Mouse (Mus musculus) cerebellum, adult 11-12 months (tissue): ENCODE data around the gene Nfe2l1.
"Not testable (repeated sequence)": the region's sequence is repeated elsewhere in the genome, so short reads cannot be mapped to it uniquely, and the experiment has no call there.

Experiments
- DNase-seq: peaks from one replicate; pipeline ENCODE4 v3.0.0; 2022

Nfe2l1 gene

GRCm38 (mm10) chr11:96816979-96817378 lies 12.8 kb downstream of the Nfe2l1 start:
- DNase-seq = no peak

- DNase-seq = no peak
These were observed 13.3 kb downstream of the Nfe2l1 start for GRCm38 (mm10) chr11:96816494-96816893.

- no peak for DNase-seq
These were observed 13.9 kb downstream of the Nfe2l1 start for GRCm38 (mm10) chr11:96815895-96816294.

- no peak for DNase-seq
These were observed 15.3 kb downstream of the Nfe2l1 start for GRCm38 (mm10) chr11:96814443-96814842.

- DNase-seq = no peak
These were observed 15.8 kb downstream of the Nfe2l1 start for GRCm38 (mm10) chr11:96813920-96814319.

DNA sequence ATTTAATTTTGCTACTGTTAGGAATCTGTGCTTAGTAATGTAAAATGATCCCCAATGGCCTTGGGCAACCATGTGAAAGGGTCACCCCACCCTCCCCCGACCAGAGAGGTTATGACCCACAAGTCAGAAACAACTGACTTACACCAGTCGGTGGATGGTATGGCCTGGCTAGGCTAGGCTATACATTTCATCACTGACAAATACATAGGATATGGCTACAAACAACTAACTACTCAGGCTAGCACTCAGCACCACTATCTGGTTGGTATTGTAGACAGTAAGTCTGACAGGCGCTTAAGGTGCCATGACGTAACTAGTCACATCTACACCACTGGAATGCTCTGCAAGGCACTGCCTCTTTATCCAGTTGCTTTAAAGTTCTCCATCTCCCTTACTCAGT lies 16.3 kb downstream of the Nfe2l1 start:
- DNase-seq = no peak

DNA sequence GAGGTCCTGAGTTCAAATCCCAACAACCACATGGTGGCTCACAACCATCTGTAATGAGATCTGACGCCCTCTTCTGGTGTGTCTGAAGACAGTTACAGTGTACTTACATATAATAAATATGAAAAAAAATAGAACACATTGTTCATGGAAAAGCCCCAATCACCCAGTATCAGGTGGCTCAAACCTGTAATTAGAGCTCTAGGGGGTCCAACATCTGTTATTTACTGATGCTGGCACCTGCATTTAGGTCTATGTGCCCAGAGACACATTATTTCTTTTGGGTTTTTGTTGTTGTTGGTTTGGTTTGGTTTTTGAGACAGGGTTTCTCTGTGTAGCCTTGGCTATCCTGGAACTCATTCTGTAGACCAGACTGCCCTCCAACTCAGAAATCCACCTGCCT lies 18.6 kb downstream of the Nfe2l1 start:
- not testable (repeated sequence) for DNase-seq

- DNase-seq = peak; percentile 62
These were observed 20.1 kb downstream of the Nfe2l1 start for GRCm38 (mm10) chr11:96809562-96810235.

DNA sequence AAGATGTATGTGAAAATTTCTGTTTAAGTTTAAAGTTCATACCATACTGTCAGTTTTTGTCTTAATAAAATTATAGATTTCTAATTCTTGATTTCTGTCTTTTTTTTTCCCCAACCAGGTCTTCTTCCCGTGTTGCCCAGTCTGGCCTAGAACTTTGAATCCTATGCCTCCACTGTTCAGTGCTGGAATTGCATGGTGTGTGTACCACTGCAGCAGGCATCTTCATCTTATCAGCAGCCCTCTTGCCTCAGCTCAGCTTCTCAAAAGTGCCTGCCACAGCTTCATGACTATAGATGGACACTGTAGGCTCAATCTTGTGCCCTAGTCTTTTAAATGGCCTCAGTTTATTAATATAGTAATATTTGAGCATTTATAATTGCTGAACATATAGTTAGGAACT lies 21.7 kb downstream of the Nfe2l1 start:
- DNase-seq = no peak

- no peak for DNase-seq
These were observed 24.2 kb downstream of the Nfe2l1 start for GRCm38 (mm10) chr11:96805606-96806005.

DNA sequence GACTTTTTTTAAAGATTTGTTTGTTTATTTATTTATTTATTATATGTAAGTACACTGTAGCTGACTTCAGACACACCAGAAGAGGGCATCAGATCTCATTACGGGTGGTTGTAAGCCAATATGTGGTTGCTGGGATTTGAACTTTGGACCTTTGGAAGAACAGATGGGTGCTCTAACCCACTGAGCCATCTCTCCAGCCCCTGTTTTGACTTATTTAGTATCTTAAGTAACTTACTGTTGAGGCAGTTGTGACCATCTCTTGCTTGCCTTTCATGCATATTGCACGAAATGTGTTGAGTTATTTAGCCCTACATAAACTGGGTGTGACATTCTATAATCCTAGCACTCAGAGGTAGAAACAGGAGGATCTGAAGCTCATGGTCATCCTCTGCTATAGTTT lies 30.3 kb downstream of the Nfe2l1 start:
- DNase-seq = no peak

DNA sequence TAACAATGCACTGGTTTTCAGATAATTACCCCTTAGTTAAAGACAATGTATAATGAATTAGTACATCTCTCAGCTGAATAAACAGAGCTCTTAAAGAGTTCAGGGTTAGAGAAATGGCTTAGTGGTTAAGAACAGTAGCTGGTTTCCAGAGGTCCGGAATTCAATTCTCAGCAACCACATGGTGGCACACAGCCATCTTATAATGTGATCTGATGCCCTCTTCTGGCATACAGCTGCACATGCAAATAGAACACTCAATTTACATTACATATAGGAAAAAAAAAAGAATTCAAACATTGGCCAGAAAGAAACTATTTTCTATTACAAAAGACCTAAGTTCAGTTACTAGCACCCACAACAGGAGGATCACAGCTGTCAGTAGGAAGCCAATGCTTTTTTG lies 33.2 kb downstream of the Nfe2l1 start:
- DNase-seq = no peak

DNA sequence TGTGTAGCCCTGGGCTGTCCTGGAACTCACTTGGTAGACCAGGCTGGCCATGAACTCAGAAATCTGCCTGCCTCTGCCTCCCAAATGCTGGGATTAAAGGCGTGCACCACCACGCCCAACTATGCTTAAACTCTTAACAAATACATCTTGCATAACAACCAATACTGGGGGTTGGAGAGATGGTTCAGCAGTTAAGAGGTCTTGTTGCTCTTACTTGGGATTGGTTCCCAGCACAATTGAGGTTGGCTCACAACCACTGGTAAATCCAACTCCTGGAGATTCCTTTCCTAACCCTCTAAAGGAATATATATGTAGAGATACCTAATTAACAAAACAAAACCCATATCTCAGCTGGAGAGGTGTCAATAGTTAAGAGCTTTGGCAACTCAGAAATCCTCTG lies 33.7 kb downstream of the Nfe2l1 start:
- DNase-seq = no peak

- DNase-seq = no peak
These were observed 34.3 kb downstream of the Nfe2l1 start for GRCm38 (mm10) chr11:96795491-96795890.

DNA sequence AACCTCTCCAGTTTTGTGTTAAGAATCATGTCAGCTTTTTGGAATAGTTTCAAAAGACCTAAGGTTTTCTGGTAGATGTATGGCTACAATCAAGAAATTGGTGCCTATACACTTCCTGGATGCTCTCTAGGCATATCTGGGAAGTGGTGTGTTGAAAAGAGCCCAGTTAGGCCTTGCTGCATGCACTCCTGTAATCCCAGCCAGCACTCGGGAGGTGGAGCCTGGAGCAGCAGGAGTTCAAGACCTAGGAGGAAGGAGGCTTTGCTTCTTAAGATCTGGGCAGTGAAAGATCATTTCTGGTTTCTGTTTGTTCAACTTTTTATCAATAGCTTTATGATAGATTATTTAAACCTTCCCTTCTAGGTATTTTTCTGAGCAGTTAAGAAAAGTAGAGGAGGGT lies 39.1 kb downstream of the Nfe2l1 start:
- no peak for DNase-seq

GRCm38 (mm10) chr11:96789990-96790389 lies 39.8 kb downstream of the Nfe2l1 start:
- DNase-seq = no peak

- peak; percentile 87 for DNase-seq
These were observed 40.6 kb downstream of the Nfe2l1 start, which contains the start of gene Cbx1 for GRCm38 (mm10) chr11:96788871-96789795. Gene Cbx1, plus strand, starts transcription at chr11:96789127.

DNA sequence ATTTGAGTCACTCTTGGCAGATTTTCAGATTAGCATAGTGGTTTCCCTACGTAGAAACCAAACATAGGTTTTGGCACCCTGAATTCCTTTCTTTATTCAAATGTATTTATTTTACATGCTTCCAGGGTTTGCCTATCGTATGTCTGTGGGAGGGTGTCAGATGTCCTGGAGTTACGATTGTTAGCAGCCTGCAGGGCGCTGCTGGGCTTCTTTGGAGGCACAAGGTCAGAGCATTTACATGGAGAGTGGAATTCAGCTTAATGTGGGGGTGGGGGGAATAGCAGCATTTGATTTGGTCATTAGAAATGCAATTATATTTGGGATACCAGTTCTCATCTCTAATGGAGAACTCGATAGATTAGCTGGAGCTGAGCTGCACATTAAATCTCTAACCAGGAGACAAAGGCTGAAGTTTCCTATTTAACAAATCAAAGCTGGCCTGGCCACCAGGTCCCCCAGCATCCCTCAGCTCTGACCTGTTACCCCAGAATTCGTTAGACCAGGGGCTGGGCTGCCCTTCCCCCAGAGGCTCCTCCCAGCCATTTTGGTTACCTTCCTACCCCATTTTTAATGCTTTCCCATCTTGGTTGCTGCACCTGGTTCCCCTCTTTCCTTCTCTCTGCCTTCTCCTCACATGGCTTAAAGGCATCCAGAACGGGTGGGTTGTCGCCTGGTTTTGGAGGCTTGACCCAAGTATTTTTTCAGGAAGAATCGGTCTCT lies 42.9 kb downstream of the Nfe2l1 start:
- no peak for DNase-seq

DNA sequence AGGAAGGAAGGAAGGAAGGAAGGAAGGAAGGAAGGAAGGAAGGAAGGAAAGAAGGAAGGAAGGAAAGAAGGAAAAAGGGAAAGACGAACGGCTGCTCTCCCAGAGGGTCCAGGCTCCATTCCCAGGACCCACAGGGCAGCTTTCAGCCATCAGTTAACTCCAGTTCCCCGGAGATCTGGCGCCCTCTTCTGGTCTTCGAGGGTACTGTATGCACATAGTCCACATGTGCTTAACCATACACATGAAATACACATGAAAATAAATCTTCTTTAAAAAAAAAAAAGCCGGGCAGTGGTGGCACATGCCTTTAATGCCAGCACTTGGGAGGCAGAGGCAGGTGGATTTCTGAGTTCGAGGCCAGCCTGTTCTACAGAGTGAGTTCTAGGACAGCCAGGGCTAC lies 44.9 kb downstream of the Nfe2l1 start:
- DNase-seq = not testable (repeated sequence)

DNA sequence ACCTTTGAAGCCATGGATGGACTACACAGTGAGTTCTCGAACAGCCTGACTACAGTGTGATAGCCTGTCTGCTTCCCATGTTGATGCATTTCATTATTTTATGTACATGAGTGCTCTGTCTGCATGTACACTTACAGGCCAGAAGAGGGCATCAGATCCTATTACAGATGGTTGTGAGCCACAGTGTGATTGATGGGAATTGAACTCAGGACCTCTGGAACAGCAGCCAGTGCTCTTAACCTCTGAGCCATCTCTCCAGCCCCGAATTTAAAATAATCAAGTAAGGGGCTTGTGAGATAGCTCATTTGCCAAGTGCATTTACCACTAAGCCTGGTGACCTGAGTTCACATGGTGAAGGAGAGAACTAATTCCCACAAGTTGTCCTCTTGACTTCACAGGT lies 48.3 kb downstream of the Nfe2l1 start:
- DNase-seq = no peak

DNA sequence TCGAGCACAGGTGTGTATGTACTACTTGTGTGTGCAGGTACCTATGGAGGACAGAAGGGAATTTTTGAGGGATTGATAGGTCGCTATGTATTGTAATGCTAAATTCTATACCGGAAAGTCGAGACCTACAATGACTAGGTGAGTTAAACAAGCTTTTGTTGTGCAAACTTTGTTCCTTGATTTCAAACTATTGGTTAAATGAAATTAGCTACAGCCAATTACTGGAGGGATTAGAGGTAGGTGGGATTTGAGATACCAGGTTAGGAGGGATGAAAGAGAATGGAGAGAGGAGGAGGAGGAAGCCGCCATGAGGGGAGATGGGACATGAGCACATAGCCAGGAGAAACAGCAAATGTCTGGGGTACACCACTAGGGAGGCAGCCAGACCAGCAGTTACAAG lies 49.5 kb downstream of the Nfe2l1 start:
- DNase-seq = no peak

DNA sequence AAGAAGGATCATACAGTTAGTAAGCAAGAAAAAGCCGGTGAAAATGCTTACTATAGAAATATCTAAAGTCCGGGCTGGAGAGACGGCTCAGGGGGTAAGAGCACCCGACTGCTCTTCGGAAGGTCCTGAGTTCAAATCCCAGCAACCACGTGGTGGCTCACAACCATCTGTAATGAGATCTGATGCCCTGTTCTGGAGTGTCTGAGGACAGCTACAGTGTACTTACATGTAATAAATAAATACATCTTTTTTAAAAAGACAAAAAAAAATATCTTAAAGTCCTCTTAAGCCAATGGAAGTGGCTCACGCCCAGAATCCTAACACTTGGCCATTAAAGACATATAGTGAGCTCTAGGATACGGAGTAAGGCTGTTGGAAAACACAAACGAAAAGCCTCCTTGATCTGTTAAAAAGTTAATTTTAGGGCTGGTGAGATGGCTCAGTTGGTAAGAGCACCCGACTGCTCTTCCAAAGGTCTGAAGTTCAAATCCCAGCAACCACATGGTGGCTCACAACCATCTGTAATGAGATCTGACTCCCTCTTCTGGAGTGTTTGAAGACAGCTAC lies 51.6 kb downstream of the Nfe2l1 start:
- not testable (repeated sequence) for DNase-seq
